Mouse (Mus musculus) embryo, embryonic 10.5 days (tissue): ENCODE measurements at regions not wholly inside any gene's neighbourhood (a gene's known extent, or its start where the extent isn't known, plus 50 kb on each side); places are given as distances from the start of the nearest gene placed in this dataset.

ENCODE experiments used
- DNase-seq: peaks from one replicate; pipeline ENCODE4 v3.0.0-alpha.2; 2015; ENCODE audit warnings: low spot score

DNA sequence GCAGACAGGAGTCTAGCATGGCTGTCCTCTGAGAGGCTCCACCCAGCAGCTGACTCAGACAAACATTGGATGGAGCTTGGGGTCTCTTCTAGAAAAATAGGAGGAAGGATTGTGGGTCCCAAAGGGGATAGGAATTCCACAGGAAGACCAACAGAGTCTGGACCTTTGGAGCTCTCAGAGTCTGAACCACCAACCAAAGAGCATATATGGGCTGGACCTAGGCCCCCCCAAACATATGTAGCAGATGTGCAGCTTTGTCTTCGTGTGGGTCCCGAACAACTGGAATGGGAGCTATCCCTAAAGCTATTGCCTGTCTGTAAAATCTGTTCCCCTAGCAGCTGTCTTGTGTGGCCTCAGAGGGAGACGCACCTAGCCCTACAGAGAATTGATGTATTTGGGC, 50.1 kb upstream of the Cpm start:
- no peak for DNase-seq

GRCm38 (mm10) chr10:117578696-117579146, 50.6 kb upstream of the Cpm start:
- DNase-seq, result no peak

DNA sequence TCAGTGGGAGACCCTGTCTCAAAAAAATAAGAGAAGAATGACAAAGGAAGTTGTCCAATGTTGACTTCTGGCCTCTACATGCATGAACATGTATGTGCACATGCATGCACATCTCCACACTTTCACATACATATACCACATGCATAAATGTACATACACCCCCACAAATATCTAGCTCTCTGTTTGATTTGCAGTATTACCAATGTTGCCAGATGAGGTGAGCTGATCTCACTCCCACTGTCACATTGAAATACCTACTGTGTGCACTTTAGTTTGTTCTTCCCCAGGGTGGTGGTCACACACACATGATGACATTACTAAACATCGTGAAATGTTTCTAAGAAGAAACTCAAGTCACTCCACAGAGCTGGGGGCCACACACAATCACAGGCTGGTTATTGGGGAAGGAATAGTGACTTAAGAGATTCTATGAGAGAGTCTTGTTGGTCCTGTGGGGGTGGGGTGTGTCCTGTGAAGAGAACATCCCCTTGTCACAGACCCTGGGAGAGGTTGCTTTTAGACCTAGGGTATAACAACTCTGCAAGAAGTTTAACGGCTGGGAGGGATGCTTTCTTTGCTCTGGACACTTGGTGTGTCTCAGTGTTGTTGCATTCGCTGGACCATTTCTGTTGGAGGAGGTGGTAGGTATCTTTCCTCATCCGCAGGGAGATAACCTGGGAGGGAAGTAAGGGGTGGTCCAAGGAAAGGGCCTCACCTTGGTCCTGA, 51.2 kb upstream of the Cpm start:
- DNase-seq, result no peak

GRCm38 (mm10) chr10:117576881-117577730, 52.2 kb upstream of the Cpm start:
- DNase-seq, result no peak

DNA sequence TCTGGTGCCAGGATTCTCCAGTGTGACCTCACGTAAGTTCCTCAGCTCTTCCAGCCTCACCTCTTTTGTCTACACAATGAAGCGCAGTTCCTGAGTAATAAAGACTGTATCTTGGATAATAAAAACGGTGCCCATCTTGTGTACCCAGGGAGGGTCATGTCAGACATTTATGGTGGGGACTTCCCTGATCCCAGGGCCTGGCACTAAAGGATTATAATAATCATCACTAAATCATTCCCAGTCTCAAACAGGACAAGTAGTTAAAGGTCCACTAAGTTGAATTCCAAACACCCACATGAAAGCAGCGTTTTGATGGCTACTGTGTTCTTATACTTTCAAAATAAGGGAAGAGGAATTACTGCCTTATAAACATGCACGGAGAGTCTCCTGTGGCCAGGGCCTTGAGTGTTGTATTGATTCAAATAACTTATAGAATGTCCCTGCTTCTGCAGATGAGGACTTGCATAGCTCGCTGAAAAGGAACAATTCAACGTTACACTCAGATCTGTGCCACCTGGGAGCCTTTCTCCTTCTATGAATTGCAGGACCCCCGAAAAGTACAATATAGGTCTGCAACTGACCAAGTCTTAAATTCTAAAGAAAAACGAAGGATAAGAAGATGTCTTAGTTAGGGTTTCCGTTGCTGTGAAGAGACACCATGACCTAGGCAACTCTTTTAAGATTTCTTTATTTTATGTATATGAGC, 53.0 kb upstream of the Cpm start:
- no peak for DNase-seq

DNA sequence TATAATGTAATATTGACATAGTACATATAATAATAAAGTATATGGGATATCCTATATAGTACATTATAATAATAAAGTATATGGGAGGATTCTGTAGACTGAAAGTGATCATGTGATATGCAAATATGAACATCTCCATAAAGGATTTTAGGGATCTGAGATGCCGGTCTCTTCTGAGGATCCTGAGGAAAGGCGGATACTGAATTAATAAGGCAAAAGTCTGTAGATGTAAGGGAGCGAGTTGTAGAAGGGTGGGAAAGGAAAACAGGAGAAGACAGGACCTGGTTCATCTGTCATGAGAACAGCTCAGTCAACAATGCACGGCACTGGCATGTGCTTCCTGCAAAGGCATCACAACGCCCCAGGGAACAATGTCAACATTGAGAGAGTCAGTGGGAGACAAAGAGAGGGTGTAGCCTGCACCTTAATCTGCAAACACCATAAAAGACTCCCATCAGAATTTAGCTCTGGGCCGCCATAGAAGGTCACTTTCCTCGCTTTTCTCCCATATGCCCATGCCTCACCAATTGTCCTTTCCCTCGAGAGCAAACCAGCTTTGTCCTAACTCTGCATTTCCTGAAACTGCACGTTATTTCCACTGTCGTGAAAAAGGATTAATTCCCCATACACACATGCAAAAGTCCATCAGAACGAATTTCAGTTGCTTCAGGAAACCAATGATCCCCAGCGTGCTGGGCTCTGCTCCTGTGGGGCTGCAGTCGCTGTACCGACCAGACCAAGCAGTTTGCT, 53.7 kb upstream of the Cpm start:
- DNase-seq, result no peak

DNA sequence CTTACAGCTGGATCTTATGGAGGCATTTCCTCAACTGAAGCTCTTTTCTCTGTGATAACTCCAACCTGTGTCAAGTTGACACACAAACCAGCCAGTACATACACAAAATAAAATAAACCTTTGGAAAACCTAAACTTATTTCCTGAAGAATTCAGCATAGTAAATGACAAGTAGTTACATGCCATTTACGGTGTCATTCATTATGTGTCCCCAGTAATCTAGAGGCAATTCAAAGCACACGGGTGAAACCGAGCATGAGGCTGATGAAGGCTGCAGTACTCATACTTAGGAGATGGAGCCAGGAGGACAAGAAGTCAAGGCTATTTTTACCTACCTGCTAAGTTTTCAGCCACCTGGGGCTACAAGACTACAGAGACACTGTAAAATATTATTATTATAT, 54.4 kb upstream of the Cpm start:
- no peak for DNase-seq

GRCm38 (mm10) chr10:117574056-117574727, 55.1 kb upstream of the Cpm start:
- DNase-seq, result no peak

DNA sequence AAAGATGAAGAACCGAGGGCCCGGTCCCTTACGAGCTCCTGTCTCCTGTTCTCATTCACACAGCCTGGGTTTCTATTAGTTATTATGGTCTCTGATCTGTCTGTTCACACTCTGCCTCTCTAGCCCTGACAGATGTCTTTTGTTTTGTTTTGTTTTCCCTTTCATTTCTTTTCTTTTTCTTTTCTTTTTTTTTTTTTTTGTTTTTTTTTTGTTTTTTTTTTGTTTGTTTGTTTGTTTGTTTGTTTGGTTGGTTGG, 55.8 kb upstream of the Cpm start:
- DNase-seq, result no peak

GRCm38 (mm10) chr10:117572746-117573595, 56.3 kb upstream of the Cpm start:
- no peak for DNase-seq

DNA sequence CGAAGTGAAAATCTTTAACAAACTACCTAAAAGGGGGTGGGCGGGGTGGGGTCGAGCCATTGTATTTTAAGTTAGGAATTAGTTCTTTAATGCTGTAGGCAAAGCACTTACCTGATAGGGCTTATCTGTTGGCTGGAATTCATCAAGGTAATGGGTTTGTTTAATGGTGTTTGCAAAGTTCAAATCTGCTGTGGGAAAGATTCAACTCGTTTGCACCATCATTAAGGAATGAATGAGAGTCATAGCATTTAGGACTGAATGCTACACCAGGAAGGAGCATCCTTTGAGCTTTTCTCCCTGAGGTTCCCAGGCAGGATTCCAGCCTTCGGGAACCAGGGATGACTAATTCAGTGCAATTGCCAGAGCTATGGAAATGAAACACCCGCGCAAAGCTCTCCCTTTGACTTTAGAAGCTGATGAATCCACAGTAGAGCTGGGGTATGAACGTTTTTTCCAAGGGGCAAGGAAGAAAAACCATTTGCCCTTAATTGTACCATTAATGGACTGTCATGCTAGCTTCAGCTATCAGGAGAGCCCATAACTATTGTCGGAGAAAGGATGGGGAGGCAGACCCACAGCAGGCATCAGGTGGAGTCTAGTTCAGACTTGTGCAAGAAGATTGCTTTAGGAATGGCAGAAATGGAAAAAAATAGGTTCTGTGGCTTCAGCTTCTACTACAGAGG, 57.3 kb upstream of the Cpm start:
- no peak for DNase-seq

DNA sequence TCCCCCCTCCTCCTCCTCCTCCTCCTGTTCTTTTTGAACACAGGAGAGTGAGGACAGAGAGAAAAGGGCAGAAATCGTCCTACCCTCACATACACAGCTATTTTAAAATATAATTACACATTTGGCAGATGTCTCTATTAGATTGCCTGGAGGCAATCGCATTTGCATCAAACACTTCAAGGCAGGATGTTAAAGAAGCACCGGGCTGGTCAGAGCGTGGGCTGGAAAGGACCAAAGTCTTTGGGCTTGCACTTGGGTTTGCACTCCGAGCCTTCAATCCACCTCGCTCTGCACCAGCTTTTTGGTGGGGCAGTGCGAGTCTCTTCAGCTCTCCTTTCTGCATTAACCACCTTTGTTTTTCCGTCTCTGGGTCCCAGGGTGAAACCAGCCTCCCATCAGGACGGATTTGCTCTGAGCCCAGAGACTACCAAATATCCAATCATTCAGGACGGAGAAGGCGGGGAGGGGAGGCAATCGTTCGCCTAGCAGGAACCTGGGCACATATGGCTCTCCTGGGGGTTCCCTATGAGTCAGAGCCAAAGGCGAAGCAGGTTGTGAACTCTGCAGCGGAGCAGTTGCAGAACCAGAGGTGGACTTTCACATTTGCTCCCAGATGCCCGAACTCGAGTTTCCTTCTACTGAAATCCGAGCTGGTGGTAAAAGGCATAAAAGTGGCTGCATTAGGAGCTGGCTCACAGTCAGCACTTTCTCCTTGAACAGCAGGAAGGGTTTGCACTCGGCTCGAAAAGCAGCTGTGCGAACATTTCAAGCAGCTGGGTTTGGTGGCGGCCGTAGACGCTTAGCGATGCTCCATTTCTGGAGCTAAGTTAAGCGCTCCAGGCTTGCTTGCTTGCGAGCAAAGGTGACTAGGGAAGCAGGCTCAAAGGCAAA, 58.1 kb upstream of the Cpm start:
- peak; percentile 80 for DNase-seq

DNA sequence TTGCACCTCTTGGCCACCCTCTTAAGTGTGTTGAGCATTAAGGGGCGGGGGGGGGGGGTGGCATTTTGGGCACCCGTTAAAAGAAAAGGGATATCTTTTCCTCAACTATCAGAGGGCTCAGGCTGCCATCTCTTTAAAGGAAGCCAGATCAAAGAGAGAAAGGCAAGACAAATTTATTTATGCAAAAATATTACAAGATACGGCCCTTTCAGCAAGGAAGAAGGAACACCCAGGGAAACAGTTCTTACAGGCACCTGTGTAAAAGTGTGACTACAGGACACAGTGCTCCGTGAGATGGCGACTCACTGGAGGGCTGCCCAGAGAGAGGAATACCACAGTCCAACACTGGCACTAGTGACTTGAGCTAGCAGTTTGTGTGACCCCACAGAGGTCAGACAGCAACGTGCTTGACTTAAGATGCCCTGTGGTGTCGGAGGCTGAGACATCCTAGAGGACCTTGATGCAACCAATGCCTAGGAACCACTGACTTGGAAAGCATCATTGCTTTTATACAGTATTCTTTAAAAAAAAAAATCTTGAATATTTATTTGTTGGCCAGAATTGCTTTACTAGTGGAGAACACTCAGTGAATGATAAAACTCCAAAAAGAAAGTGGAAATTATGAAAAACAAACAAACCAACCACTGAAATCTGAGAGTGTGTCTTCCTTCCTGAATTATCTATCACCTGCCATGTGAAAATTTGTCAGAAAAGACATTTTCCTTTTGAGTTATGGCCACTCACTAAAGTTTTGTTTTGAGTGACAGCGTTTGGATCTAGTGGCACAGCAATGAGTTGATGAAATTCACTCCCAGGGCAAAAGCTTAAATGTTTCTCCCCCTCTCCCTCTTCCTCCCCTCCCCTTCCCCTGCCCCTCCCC, 59.0 kb upstream of the Cpm start:
- DNase-seq, result no peak

DNA sequence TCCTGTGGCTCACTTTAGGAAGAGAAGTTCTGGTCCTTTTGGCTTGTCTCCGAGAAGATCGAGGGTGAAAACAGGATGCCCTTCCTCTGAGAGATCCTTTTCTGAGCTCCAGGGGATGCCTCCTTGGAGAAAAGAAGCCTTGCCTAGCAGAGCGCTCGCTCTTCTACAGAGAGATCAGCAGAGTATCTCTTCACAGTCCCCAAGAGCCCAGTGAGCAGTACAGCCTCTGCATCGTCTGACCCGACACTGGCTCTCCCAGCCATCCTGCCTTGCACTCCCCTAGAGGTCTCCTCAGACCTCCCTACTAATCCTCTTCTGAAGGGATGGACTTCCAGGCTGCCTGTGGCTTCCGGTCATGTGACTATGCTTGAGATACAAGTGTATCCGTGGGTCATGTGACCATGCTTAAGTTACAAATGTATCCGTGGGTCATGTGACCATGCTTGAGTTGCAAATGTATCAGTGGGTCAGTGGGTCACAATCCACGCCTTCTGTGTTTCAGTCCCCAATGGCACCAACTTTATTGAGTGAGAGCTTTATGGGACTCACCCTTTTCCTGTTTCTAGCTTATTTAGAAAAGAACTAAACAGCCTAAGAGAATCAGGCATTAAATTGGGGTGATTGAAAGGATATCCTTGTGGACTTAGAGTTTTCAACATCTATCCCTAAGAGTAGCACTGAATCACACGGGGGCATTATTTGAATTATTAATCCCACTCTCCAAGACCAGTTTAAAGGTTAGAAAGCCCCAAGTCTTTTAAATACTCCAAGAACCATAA, 59.8 kb upstream of the Cpm start:
- no peak for DNase-seq

DNA sequence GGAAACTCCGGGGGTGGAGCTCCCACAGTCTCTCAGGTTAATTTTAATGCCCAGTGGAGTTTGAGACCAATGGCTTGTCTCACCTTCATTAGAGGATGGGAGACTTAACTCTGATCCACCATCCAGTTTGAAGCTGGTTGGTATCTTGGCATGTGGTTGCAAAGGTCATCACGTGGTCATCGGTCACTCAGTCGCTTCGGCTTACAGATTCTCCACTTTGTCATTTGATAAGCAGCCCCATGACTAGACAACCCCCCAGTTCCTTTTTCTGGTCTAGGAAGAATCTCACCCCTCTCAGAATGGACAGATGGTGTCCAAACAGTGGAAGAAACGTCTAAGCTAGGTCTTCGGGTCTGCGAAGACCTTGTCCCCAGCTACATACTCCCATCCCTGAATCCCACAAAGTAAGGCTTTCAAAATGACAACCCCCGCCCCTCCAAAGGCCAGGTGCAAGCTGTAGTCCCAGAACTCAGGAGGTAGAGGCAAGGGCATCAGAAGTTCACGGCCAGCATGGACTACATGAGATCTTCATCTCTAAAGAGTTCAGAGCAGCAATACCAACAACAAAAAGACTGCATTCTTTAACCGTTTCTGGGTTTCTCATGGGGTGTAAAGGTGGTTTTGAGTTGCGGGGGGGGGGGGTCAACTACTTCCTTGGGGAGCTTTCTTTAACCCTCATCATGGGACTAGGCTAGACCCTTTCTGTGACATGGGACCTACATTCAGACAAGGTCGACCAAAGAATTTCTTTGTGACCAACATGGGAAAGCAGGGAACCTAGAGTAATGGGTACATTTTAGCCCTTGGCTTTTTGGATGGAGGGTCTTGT, 60.6 kb upstream of the Cpm start:
- no peak for DNase-seq

GRCm38 (mm10) chr10:117568138-117568387, 61.2 kb upstream of the Cpm start:
- no peak for DNase-seq
